Mouse (Mus musculus): Measurements from ENCODE around the gene Rpl34. TPM values are rescaled to one million over a fixed set of nuclear protein-coding genes. Genes with fewer than 3 reads are reported as not detected.

Gene Rpl34
- total RNA-seq, 2 experiments from 2014 or later: 458 to 604 TPM

DNA sequence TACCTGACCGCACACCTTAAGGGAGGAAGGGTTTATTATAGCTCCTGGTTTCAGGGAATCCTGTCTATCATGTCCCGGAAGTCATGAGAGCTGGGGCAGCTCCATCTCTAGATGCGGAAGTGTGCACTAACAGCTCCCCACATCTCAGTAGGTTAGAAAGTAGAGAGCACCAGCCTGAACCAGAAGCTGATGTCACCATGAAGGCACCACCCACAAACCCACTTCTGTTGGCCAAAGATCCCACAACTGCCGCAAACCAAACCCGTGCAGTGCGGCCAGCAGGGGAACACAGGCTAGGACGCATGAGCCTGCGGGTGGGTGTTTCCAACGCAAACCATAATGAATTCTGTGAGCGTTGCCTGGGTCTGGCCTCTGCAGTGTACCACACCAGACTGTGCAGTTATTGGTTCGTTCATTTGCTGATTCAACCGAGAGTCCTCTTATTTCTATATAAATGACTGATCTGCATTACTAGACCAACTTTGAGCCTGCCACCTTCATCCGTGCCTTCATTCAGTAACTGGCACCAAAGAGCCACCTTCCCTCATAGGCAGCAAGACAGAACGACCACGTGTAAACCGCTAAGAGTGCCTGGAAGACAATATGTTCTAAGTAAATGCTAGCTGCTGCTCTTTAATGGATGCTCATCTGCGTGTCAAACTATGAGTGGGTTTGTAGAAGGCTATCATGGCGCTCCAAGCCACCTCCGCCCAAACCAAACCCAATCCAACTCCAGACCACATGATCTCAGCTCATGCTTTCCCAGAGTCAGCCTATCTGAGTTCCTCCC lies 52.3 kb downstream of the Rpl34 start:
- ATAC-seq (replicated peaks; ENCODE audit: low FRiP score, poor library complexity, severe bottlenecking): no peak

Other genes starting within 250 kb of the Rpl34 start
- gene Etnppl, start 113.0 kb downstream of the Rpl34 start, total RNA-seq (2015; ENCODE audit: low replicate concordance): not detected in 2 replicates
- not detected in 2 replicates for gene Etnppl, start 113.0 kb downstream of the Rpl34 start, total RNA-seq (2017; ENCODE audit: low replicate concordance)
- 50.3 and 78.2 TPM in 2 replicates for gene Ostc, start 21.0 kb downstream of the Rpl34 start, total RNA-seq (2015; ENCODE audit: low replicate concordance)
- gene Ostc, start 21.0 kb downstream of the Rpl34 start, total RNA-seq (2017; ENCODE audit: low replicate concordance): 27.6 and 35.3 TPM in 2 replicates

Data from erythroid progenitor cell, adult 5-6 weeks (primary cell).